Mouse (Mus musculus): ENCODE data around the gene Cgnl1.

Cgnl1 gene

GRCm38 (mm10) chr9:71578896-71579564 lies 192.4 kb downstream of the Cgnl1 start:
- DNase-seq (ENCODE audit: low spot score in 2 of 2), result no peak

Measured in spleen, postnatal 36 days (tissue).